Mouse (Mus musculus): ENCODE data around the gene Ankrd13b.

DNA sequence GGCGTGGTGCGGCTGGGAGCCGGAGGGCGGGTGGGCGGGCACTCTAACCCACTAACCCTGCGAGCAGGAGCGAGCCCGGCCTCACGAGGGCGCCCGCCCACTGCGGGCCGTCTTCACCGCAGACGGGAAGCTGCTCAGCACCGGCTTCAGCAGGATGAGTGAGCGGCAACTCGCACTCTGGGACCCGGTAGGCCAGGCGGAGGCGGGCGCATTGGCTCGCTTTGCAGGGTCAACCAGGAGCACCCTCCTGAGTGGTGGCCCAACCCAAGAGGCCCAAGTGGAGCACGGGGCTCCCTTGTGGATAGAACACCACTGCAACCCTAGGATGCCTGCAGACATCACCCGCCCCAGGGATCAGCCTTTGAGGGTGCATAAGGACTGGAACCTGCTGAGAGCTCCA lies 22.3 kb downstream of the Ankrd13b start:
- TF ChIP-seq POLR2A (IDR thresholded peaks at IDR 0.05; ENCODE audit: insufficient read depth, low read depth, low read length) (no peak), CTCF (IDR thresholded peaks at IDR 0.05; ENCODE audit: insufficient read depth, low read depth, low read length) (no peak)
